Mouse (Mus musculus) fat pad, adult 2 months (tissue): ENCODE results near the gene Msx1.

Experiments used
- DNase-seq: peaks from one replicate; pipeline ENCODE4 v3.0.0-alpha.2; 2011; ENCODE audit warnings: low read depth, low spot score; ENCODE audit errors: extremely low read depth

Gene Msx1

DNA sequence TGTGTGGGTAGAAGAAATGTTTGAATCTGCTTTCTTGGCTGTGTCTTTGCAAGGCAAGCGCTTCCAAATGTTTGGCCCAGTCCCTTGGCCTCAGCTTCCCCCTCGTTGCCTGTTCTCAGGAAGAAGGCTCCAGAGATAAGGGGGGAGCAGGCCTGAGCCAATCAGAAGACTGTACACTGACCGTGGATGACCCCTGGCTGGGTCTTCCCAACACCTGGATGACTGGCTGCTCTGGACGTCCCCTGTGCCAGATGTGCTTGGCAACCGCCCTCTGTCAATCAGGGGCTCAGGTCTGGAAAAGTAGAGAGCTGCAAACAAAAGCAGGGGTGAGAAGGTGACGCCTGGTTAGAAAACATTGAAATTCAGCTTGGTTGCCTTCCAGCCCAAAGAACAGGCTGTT is 27.1 kb downstream of the Msx1 start:
- DNase-seq: no peak

GRCm38 (mm10) chr5:37796751-37797150 is 27.6 kb downstream of the Msx1 start:
- no peak for DNase-seq

DNA sequence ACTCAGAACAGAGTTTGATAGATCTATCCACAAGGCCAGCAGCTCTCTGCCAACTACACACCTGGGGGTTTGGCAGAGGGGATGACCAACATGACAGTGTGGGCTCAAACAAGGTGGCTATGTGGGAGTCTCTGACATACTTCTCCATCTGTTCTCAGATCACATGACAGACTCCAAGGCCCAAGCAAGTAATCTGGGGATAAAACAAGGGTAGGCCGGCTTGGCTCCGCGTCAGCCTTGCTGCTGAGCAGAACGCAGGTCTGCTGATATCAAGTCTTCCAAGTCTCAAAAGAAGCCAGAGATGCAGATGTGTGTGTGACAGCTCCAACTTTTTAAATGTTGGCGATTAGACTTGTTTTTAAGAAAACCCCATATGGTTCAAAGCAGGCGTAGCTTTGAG is 28.7 kb downstream of the Msx1 start:
- DNase-seq: no peak

DNA sequence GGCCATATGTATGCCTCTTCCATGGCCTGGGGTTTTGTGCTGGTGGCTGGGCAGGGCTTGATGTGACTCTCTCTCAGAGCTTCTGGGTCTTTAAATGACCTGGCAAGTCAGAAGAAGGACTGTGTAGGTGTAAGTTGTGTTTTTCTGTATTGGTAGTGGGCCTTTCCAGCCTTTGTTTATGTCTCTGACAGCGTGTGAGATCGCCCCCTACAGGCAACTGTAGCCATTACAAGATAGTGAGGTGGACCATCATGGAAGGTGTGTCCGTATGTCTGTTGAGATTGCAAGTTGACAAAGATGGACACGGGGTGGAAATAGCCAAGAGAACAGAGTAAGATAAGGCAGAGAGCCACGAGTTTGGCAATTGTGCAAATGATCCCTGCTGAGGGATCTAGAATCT is 32.2 kb downstream of the Msx1 start:
- no peak for DNase-seq

DNA sequence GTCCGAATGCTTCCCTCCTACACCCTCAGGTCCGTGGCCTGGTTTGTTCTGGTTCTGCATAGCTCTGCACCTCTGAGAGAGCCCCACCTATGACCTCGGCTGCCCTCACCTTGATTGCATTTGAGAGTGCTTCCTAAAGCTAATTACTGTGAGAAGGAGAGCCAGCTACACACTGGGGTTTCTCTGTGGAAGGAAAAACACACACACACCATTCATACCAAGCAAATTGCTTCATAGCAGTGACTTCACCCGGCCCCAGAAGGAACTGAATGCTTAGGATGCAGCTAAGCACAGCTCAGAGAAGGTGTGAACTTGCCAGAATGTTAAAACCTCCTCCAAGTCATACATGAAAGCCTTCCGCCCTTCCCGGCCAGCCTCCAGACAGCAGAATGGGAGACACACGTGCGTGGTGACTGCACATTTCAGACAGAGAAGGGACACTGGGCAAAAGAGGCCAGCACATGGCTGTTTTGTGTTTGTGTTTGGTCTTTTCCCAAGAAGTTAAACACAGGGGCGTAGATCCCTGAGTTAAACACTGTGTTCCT is 39.5 kb downstream of the Msx1 start:
- no peak for DNase-seq

- no peak for DNase-seq
Observed at GRCm38 (mm10) chr5:37783306-37783705, 41.1 kb downstream of the Msx1 start.

GRCm38 (mm10) chr5:37775681-37776080 is 48.7 kb downstream of the Msx1 start:
- no peak for DNase-seq

GRCm38 (mm10) chr5:37774011-37774410 is 50.4 kb downstream of the Msx1 start:
- no peak for DNase-seq

- no peak for DNase-seq
Observed at GRCm38 (mm10) chr5:37770870-37771269, 53.5 kb downstream of the Msx1 start.
